Mouse (Mus musculus): Measurements from ENCODE around the gene Nptx2. TPM values are rescaled to one million over a fixed set of nuclear protein-coding genes. Genes with fewer than 3 reads are reported as not detected.

Gene Nptx2
- total RNA-seq (2015; ENCODE audit: low replicate concordance): not detected in 2 replicates
- not detected in 2 replicates for total RNA-seq (2017; ENCODE audit: low replicate concordance)

- no peak for ATAC-seq (replicated peaks; ENCODE audit: low FRiP score, poor library complexity, severe bottlenecking)
Observed at GRCm38 (mm10) chr5:144545653-144546422, at the start of gene Nptx2. Gene Nptx2, plus strand, starts transcription at chr5:144545902.

- ATAC-seq (replicated peaks; ENCODE audit: low FRiP score, poor library complexity, severe bottlenecking): no peak
Observed at GRCm38 (mm10) chr5:144496481-144496880, 49.2 kb upstream of the Nptx2 start.

- ATAC-seq (replicated peaks; ENCODE audit: low FRiP score, poor library complexity, severe bottlenecking): no peak
Observed at GRCm38 (mm10) chr5:144504239-144504638, 41.5 kb upstream of the Nptx2 start.

- no peak for ATAC-seq (replicated peaks; ENCODE audit: low FRiP score, poor library complexity, severe bottlenecking)
Observed at GRCm38 (mm10) chr5:144505731-144506130, 40.0 kb upstream of the Nptx2 start.

- ATAC-seq (replicated peaks; ENCODE audit: low FRiP score, poor library complexity, severe bottlenecking): no peak
Observed at GRCm38 (mm10) chr5:144506156-144506555, 39.5 kb upstream of the Nptx2 start.

GRCm38 (mm10) chr5:144506689-144507552, 38.8 kb upstream of the Nptx2 start:
- ATAC-seq (replicated peaks; ENCODE audit: low FRiP score, poor library complexity, severe bottlenecking): no peak

GRCm38 (mm10) chr5:144509431-144509830, 36.3 kb upstream of the Nptx2 start:
- no peak for ATAC-seq (replicated peaks; ENCODE audit: low FRiP score, poor library complexity, severe bottlenecking)

GRCm38 (mm10) chr5:144514738-144515137, 31.0 kb upstream of the Nptx2 start:
- no peak for ATAC-seq (replicated peaks; ENCODE audit: low FRiP score, poor library complexity, severe bottlenecking)

- no peak for ATAC-seq (replicated peaks; ENCODE audit: low FRiP score, poor library complexity, severe bottlenecking)
Observed at GRCm38 (mm10) chr5:144515241-144515640, 30.5 kb upstream of the Nptx2 start.

- no peak for ATAC-seq (replicated peaks; ENCODE audit: low FRiP score, poor library complexity, severe bottlenecking)
Observed at GRCm38 (mm10) chr5:144520096-144520495, 25.6 kb upstream of the Nptx2 start.

GRCm38 (mm10) chr5:144524774-144525173, 20.9 kb upstream of the Nptx2 start:
- no peak for ATAC-seq (replicated peaks; ENCODE audit: low FRiP score, poor library complexity, severe bottlenecking)

- ATAC-seq (replicated peaks; ENCODE audit: low FRiP score, poor library complexity, severe bottlenecking): no peak
Observed at GRCm38 (mm10) chr5:144529123-144529522, 16.6 kb upstream of the Nptx2 start.

GRCm38 (mm10) chr5:144542711-144543308, 2.9 kb upstream of the Nptx2 start:
- no peak for ATAC-seq (replicated peaks; ENCODE audit: low FRiP score, poor library complexity, severe bottlenecking)

- ATAC-seq (replicated peaks; ENCODE audit: low FRiP score, poor library complexity, severe bottlenecking): no peak
Observed at GRCm38 (mm10) chr5:144546423-144546995, 807 bp downstream of the Nptx2 start.

- ATAC-seq (replicated peaks; ENCODE audit: low FRiP score, poor library complexity, severe bottlenecking): no peak
Observed at GRCm38 (mm10) chr5:144547333-144547878, 1.7 kb downstream of the Nptx2 start.

- no peak for ATAC-seq (replicated peaks; ENCODE audit: low FRiP score, poor library complexity, severe bottlenecking)
Observed at GRCm38 (mm10) chr5:144548079-144548631, 2.5 kb downstream of the Nptx2 start.

- no peak for ATAC-seq (replicated peaks; ENCODE audit: low FRiP score, poor library complexity, severe bottlenecking)
Observed at GRCm38 (mm10) chr5:144550003-144550402, 4.3 kb downstream of the Nptx2 start.

- ATAC-seq (replicated peaks; ENCODE audit: low FRiP score, poor library complexity, severe bottlenecking): no peak
Observed at GRCm38 (mm10) chr5:144550622-144551137, 5.0 kb downstream of the Nptx2 start.

GRCm38 (mm10) chr5:144556710-144557109, 11.0 kb downstream of the Nptx2 start:
- ATAC-seq (replicated peaks; ENCODE audit: low FRiP score, poor library complexity, severe bottlenecking): no peak
